Mouse (Mus musculus): Measurements from ENCODE around the gene Clec4g. TPM values are rescaled to one million over a fixed set of nuclear protein-coding genes. Genes with fewer than 3 reads are reported as not detected.
A peak's percentile ranks its signal among the peaks of the same experiment; 100 is the strongest.

Gene Clec4g
- total and polyA plus RNA-seq, 3 experiments, result not detected

GRCm38 (mm10) chr8:3670388-3670787 is 50.1 kb downstream of the Clec4g start:
- H3K79me2 ChIP-seq (replicated peaks; ENCODE audit: control insufficient read depth, extremely low read depth, insufficient read depth, poor library complexity, severe bottlenecking), result no peaks in the 10 kb centered on the region
- H3K4me2 ChIP-seq (ENCODE audit: insufficient read depth, low read depth, poor library complexity, severe bottlenecking), result no peak overlapping the region
- peaks cover 24% of the 10 kb centered on the region for H3K27me3 ChIP-seq (replicated peaks)
- no peaks in the 10 kb centered on the region for H3K9me3 ChIP-seq (replicated peaks; ENCODE audit: low read length)
- in situ Hi-C loops (cut with MboI; ENCODE audit: low pct_ligation_motif_present, low pct_unique_long_range_greater_than_20kb, low sequenced_read_pairs), result loop anchor here (5.0 to 10.0 kb wide), 4 partner anchors 43 to 316 kb away; partner anchors contain the start of genes A430078G23Rik, Pcp2 and Pex11g
- no peak for DNase-seq (ENCODE audit: extremely low read depth)
- dilution Hi-C loops (cut with MboI; ENCODE audit: extremely low pct_ligation_motif_present, extremely low pct_unique_long_range_greater_than_20kb, low sequenced_read_pairs), result no loop called here
- peaks cover 7 to 18% of the 10 kb centered on the region in 2 experiments; a peak in 3 of 4 replicates for H3K4me1 ChIP-seq (ENCODE audit: control insufficient read depth in 1 of 2, insufficient read depth in 2 of 2)
- H3K9ac ChIP-seq (ENCODE audit: insufficient read depth, low read depth), result no peak overlapping the region
- TF ChIP-seq NRF1 (IDR thresholded peaks at IDR 0.05; ENCODE audit: low read depth, low read length), result no peak
- no peaks in the 10 kb centered on the region for H3K36me3 ChIP-seq (replicated peaks in 1 of 2; ENCODE audit: control insufficient read depth in 1 of 2, insufficient read depth in 1 of 2, low read length in 1 of 2)
- H3K27ac ChIP-seq (ENCODE audit: insufficient read depth, low read depth), result no peak overlapping the region
- no peak overlapping the region for H3K4me3 ChIP-seq (replicated peaks in 1 of 3; ENCODE audit: low read depth in 2 of 3, low read length in 2 of 3, poor library complexity in 1 of 3)

- Histone ChIP-seq H3K4me2 (ENCODE audit: insufficient read depth, low read depth, poor library complexity, severe bottlenecking) (peak within 1 kb of the TSS; percentile 45), H3K9me3 (replicated peaks; ENCODE audit: low read length) (no peaks in the 10 kb centered on the region), H3K36me3 (replicated peaks in 1 of 2; ENCODE audit: control insufficient read depth in 1 of 2, insufficient read depth in 1 of 2, low read length in 1 of 2) (no peaks in the 10 kb centered on the region), H3K27me3 (replicated peaks) (no peaks in the 10 kb centered on the region), H3K4me1 (ENCODE audit: control insufficient read depth in 1 of 2, insufficient read depth in 2 of 2) (peaks cover 15 to 35% of the 10 kb centered on the region in 2 experiments; a peak in 3 of 4 replicates), H3K9ac (ENCODE audit: insufficient read depth, low read depth) (peak within 1 kb of the TSS; percentile 40), H3K27ac (ENCODE audit: insufficient read depth, low read depth) (no peak within 1 kb of the TSS), H3K4me3 (replicated peaks in 1 of 3; ENCODE audit: low read depth in 2 of 3, low read length in 2 of 3, poor library complexity in 1 of 3) (no peak within 1 kb of the TSS), H3K79me2 (replicated peaks; ENCODE audit: control insufficient read depth, extremely low read depth, insufficient read depth, poor library complexity, severe bottlenecking) (no peaks in the 10 kb centered on the region)
- no peak for TF ChIP-seq IRF4 (IDR thresholded peaks at IDR 0.05; ENCODE audit: low read depth, low read length)
- TF ChIP-seq HCFC1 (IDR thresholded peaks at IDR 0.05; ENCODE audit: low read depth, low read length), result no peak
- TF ChIP-seq CHD1 (IDR thresholded peaks at IDR 0.05; ENCODE audit: low read depth, low read length), result no peak
- TF ChIP-seq POLR2A (IDR thresholded peaks at IDR 0.05; ENCODE audit: low read depth, low read length), result no peak
- TF ChIP-seq ZC3H11A (IDR thresholded peaks at IDR 0.05; ENCODE audit: low read depth, low read length), result no peak
- TF ChIP-seq NELFE (IDR thresholded peaks at IDR 0.05; ENCODE audit: low read depth, low read length), result no peak
- TF ChIP-seq SMC3 (IDR thresholded peaks at IDR 0.05; ENCODE audit: low read depth, low read length), result no peak
- no peak for TF ChIP-seq EP300 (IDR thresholded peaks at IDR 0.05; ENCODE audit: low read length)
- TF ChIP-seq USF1 (IDR thresholded peaks at IDR 0.05; ENCODE audit: low read depth, low read length), result no peak
- no peak for TF ChIP-seq TCF12 (IDR thresholded peaks at IDR 0.05; ENCODE audit: low read depth, low read length)
- no peak for TF ChIP-seq JUN (IDR thresholded peaks at IDR 0.05; ENCODE audit: insufficient read depth, low read depth, low read length)
- no peak for TF ChIP-seq UBTF (IDR thresholded peaks at IDR 0.05; ENCODE audit: low read depth, low read length)
- TF ChIP-seq PAX5 (IDR thresholded peaks at IDR 0.05; ENCODE audit: low read length), result no peak
- no peak for TF ChIP-seq ZKSCAN1 (IDR thresholded peaks at IDR 0.05; ENCODE audit: borderline replicate concordance, low read depth, low read length)
- no peak for TF ChIP-seq MXI1 (IDR thresholded peaks at IDR 0.05; ENCODE audit: low read depth, low read length)
- TF ChIP-seq MYC (IDR thresholded peaks at IDR 0.05; ENCODE audit: low read depth, low read length), result no peak
- TF ChIP-seq BHLHE40 (IDR thresholded peaks at IDR 0.05; ENCODE audit: low read depth, low read length), result no peak
- TF ChIP-seq MAFK (IDR thresholded peaks at IDR 0.05; ENCODE audit: insufficient replicate concordance, low read length), result no peak
- no peak for TF ChIP-seq CTCF (conservative IDR thresholded peaks at IDR 0.05 in 1 of 2, IDR thresholded peaks at IDR 0.05 in 1 of 2; ENCODE audit: low read depth in 2 of 2, low read length in 2 of 2)
- TF ChIP-seq CHD2 (IDR thresholded peaks at IDR 0.05; ENCODE audit: low read length), result no peak
- in situ Hi-C loops (cut with MboI; ENCODE audit: low pct_ligation_motif_present, low pct_unique_long_range_greater_than_20kb, low sequenced_read_pairs), result no loop called here
- no peak for DNase-seq (ENCODE audit: extremely low read depth)
- dilution Hi-C loops (cut with MboI; ENCODE audit: extremely low pct_ligation_motif_present, extremely low pct_unique_long_range_greater_than_20kb, low sequenced_read_pairs), result no loop called here
Measured at GRCm38 (mm10) chr8:3665507-3665906, 54.9 kb downstream of the Clec4g start, which contains the start of gene Mcemp1. TSS of gene Mcemp1 (plus strand) at chr8:3665754.

Data from CH12.LX (cell line).